Mouse (Mus musculus) lung, embryonic 15.5 days (tissue): ENCODE measurements around the gene Rrh. TPM values are rescaled to one million over a fixed set of nuclear protein-coding genes. Genes with fewer than 3 reads are reported as not detected.

Experiments used
- ATAC-seq: fragments of 200-750 bp; cut with Nextera tagmentation; 2 replicates; pipeline ENCODE4 v1.8.0; 2017; ENCODE audit warnings: moderate number of reproducible peaks, borderline replicate concordance; ENCODE audit not compliant: low FRiP score, low TSS enrichment; ENCODE audit errors: extremely low read depth
- H3K27ac ChIP-seq: fragments of 300-500 bp; sonication (generic); 2 replicates; pipeline ENCODE4 v1.5.1; 2015; ENCODE audit warnings: moderate library complexity, mild to moderate bottlenecking, inconsistent platforms
- H3K27me3 ChIP-seq: fragments of 300-500 bp; sonication (generic); 2 replicates; pipeline ENCODE4 v1.6.1; 2015; ENCODE audit warnings: inconsistent platforms
- H3K36me3 ChIP-seq: fragments of 300-500 bp; sonication (generic); 2 replicates; pipeline ENCODE4 v1.6.1; 2015; ENCODE audit warnings: inconsistent platforms
- H3K4me1 ChIP-seq: fragments of 300-500 bp; sonication (generic); 2 replicates; pipeline ENCODE4 v1.6.1; 2015; ENCODE audit warnings: inconsistent platforms
- H3K4me2 ChIP-seq: fragments of 300-500 bp; sonication (generic); 2 replicates; pipeline ENCODE4 v1.6.1; 2015; ENCODE audit warnings: inconsistent platforms, mild to moderate bottlenecking, moderate library complexity
- H3K4me3 ChIP-seq: fragments of 300-500 bp; sonication (generic); 2 replicates; pipeline ENCODE4 v1.5.1; 2015; ENCODE audit warnings: mild to moderate bottlenecking, inconsistent platforms
- H3K9ac ChIP-seq: fragments of 300-500 bp; sonication (generic); 2 replicates; pipeline ENCODE4 v1.6.1; 2015; ENCODE audit warnings: inconsistent platforms
- H3K9me3 ChIP-seq: fragments of 300-500 bp; sonication (generic); 2 replicates; pipeline ENCODE4 v1.6.1; 2016; ENCODE audit warnings: inconsistent platforms
- WGBS: fragments of 180-500 bp; shearing (Covaris S2); methylation state at CpG from one replicate; pipeline ENCODE4 v1.1.7; 2015; 5-methylcytosine and 5-hydroxymethylcytosine counted together
- polyA plus RNA-seq: library from polyadenylated mRNA; unstranded; fragments of >200 nt; fragmentation: Nextera tagmentation; extraction: Ambion mirVana; gene quantifications from 2 replicates; pipeline ENCODE4 v1.2.1, GENCODE M21; 2015

The Rrh gene
- 0.15 TPM in 1 of 2 replicates, not detected in the other for polyA plus RNA-seq

GRCm38 (mm10) chr3:129822206-129822775 lies at the start of gene Rrh:
Gene Rrh, minus strand, starts transcription at chr3:129822587.
- Histone ChIP-seq H3K9me3 (no peaks in the 10 kb centered on the region), H3K9ac (no peak within 1 kb of the TSS), H3K27ac (no peak within 1 kb of the TSS), H3K4me3 (no peak within 1 kb of the TSS), H3K36me3 (peaks cover 39% of the 10 kb centered on the region), H3K4me1 (no peaks in the 10 kb centered on the region), H3K27me3 (no peaks in the 10 kb centered on the region), H3K4me2 (no peak within 1 kb of the TSS)
- WGBS, result 91% methylated on average over 11 of the region's 11 CpGs
- ATAC-seq, result no peak

- Histone ChIP-seq H3K36me3 (no peaks in the 10 kb centered on the region), H3K4me2 (no peak overlapping the region), H3K9ac (no peak overlapping the region), H3K4me3 (no peak overlapping the region), H3K9me3 (no peaks in the 10 kb centered on the region), H3K27me3 (no peaks in the 10 kb centered on the region), H3K27ac (no peak overlapping the region), H3K4me1 (no peaks in the 10 kb centered on the region)
- no peak for ATAC-seq
- 45% methylated on average over 14 of the region's 14 CpGs for WGBS
Measured at GRCm38 (mm10) chr3:129863698-129864097, 41.3 kb upstream of the Rrh start.

DNA sequence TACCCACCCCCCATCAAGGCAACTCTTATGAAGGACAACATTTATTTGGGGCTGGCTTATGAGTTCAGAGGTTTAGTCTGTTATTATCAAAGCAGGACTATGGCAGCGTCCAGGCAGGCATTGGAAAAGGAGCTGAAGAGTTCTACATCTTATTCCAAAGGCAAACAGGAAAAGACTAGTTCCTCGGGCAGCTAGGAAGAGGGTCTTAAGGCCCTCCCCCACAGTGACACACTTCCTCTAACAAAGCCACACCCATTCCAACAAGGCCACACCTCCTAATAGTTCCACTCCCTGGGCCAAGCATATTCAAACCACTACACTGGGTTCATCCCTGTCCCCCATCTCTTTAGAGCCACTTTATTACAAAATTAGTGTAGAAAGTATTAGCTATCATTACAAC lies 40.2 kb upstream of the Rrh start:
- no peak overlapping the region for H3K4me3 ChIP-seq
- H3K27me3 ChIP-seq, result no peaks in the 10 kb centered on the region
- H3K4me1 ChIP-seq, result no peaks in the 10 kb centered on the region
- H3K36me3 ChIP-seq, result no peaks in the 10 kb centered on the region
- no peak overlapping the region for H3K4me2 ChIP-seq
- no peak overlapping the region for H3K27ac ChIP-seq
- WGBS, result 63% methylated on average over 2 of the region's 2 CpGs
- ATAC-seq, result no peak
- H3K9me3 ChIP-seq, result no peaks in the 10 kb centered on the region
- no peak overlapping the region for H3K9ac ChIP-seq

DNA sequence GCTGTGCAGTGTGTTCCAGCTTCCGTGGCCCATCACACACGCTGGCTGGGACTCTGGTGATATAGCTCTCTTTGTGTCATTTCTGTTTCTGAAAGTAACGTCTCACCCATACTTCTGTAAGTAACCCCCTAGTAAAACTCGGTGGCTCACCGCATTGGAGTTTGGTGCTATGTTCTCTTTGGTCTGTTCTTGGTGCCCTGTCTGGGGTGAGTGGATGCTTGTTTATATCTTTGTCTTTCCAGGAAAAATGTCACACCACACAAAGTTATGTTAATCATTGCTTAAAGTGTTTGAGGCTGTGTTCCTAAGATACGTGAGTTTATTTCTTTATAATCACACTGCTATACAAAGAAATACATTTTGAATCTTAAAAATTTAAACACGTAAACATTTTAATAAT lies 24.5 kb upstream of the Rrh start:
- WGBS, result 75% methylated on average over 7 of the region's 7 CpGs

DNA sequence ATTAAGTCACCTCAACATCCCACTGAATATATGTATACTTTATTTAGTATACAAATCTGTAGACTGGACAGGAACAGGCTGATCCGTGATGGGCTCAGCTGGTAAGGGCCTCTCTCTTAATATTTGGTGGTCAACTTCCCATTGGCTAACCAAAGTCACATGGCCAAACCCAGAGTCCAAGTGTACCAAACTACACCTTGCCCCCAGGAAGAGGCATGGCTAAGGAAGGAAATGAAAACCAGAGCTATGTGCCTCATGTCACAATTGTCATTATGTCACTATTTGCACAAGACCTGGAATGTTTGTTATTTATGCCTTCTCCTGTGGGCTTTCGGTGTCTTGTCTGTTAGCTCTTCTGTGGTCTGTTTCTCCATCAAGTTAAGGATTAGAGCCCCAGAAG lies 23.5 kb upstream of the Rrh start:
- no peaks in the 10 kb centered on the region for H3K36me3 ChIP-seq
- no peaks in the 10 kb centered on the region for H3K27me3 ChIP-seq
- 63% methylated on average over 2 of the region's 2 CpGs for WGBS
- H3K4me3 ChIP-seq, result no peak overlapping the region
- no peak overlapping the region for H3K27ac ChIP-seq
- H3K4me2 ChIP-seq, result no peak overlapping the region
- no peaks in the 10 kb centered on the region for H3K9me3 ChIP-seq
- no peak overlapping the region for H3K9ac ChIP-seq
- no peak for ATAC-seq
- H3K4me1 ChIP-seq, result no peaks in the 10 kb centered on the region

More for the DNA sequence above, 24.5 kb upstream of the Rrh start:
- H3K27ac ChIP-seq, result no peak overlapping the region
- no peak for ATAC-seq
- no peaks in the 10 kb centered on the region for H3K27me3 ChIP-seq
- no peak overlapping the region for H3K4me3 ChIP-seq
- no peaks in the 10 kb centered on the region for H3K9me3 ChIP-seq
- H3K9ac ChIP-seq, result no peak overlapping the region
- no peaks in the 10 kb centered on the region for H3K36me3 ChIP-seq
- no peak overlapping the region for H3K4me2 ChIP-seq
- no peaks in the 10 kb centered on the region for H3K4me1 ChIP-seq

GRCm38 (mm10) chr3:129838017-129838416 lies 15.6 kb upstream of the Rrh start:
- ATAC-seq, result no peak
- Histone ChIP-seq H3K4me2 (no peak overlapping the region), H3K27ac (no peak overlapping the region), H3K4me1 (no peaks in the 10 kb centered on the region; the same call in 1 of the 2 replicates), H3K4me3 (no peak overlapping the region), H3K36me3 (no peaks in the 10 kb centered on the region), H3K9me3 (no peaks in the 10 kb centered on the region), H3K9ac (no peak overlapping the region), H3K27me3 (no peaks in the 10 kb centered on the region)
- 42% methylated on average over 7 of the region's 7 CpGs for WGBS

GRCm38 (mm10) chr3:129836965-129837364 lies 14.6 kb upstream of the Rrh start:
- Histone ChIP-seq H3K27me3 (no peaks in the 10 kb centered on the region), H3K9me3 (no peaks in the 10 kb centered on the region), H3K36me3 (no peaks in the 10 kb centered on the region), H3K9ac (no peak overlapping the region), H3K4me1 (no peaks in the 10 kb centered on the region; the same call in 1 of the 2 replicates), H3K4me3 (no peak overlapping the region), H3K27ac (no peak overlapping the region), H3K4me2 (peak overlapping the region; percentile 45)
- no peak for ATAC-seq
- 64% methylated on average over 6 of the region's 6 CpGs for WGBS

DNA sequence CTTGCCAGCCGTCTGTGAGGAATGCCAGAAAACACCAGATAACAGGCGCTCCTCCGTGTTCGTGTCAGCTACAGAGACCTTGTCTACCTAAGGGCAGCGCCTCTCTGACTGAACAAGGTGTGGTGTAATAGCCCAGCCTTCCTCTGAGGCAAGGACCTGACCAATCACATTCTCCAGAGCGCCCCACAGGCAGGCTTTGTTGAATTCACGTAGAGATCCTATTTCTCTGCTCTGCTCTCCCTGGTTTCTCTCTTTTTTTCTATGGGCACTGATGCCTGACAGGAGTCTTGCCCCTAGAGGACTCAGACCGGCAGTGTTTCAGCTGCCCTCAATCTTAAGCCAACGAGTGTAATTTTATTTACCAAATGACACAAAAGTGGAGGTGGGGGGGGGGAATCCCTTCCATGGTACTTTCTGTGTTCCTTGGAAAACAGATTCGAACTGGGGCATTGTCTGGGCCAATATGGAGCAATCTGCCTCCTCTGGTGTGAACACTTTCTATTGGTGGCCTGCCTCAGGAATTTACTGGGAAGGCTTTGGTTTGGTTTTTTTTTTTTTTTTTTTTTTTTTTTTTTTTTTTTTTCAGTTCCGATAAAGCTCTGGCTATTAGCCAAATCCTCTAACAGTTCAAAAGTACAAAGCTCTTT lies 13.8 kb upstream of the Rrh start:
- Histone ChIP-seq H3K4me2 (peak overlapping the region; percentile 45), H3K27me3 (no peaks in the 10 kb centered on the region), H3K4me3 (peak overlapping the region; percentile 15), H3K4me1 (peaks cover 3% of the 10 kb centered on the region; the same call in 1 of the 2 replicates), H3K36me3 (no peaks in the 10 kb centered on the region), H3K9me3 (no peaks in the 10 kb centered on the region), H3K27ac (peak overlapping the region; percentile 60), H3K9ac (no peak overlapping the region)
- 10% methylated on average over 11 of the region's 11 CpGs for WGBS
- peak; percentile 50; the same call in 1 of the 2 replicates for ATAC-seq

DNA sequence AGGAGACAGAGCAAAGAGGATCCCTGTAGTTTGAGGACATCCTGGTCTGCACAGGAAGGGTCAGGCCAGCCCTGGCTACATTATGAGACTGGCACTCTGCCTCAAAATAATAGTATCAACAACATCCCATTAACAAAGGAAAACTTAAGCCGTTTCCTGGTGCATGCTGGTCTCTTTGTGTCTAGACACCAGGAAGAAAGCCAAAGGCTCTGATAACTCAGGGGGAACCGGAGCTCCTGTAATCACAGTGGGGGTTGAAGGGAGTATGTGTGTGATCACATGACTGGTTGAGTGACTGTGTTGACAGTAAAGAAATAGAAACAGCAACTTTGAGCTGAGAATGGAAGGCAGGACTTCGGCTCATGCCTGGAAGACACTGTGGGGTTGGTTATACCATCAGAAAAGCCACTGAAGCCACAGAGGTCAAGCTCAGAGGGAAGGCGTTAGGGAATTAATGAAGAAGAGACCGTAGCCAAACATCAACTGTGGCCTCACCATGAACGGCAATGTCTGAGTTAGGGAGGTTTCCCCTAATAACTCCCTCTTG lies 13.1 kb upstream of the Rrh start, which contains the start of gene Cfi:
Gene Cfi, plus strand, starts transcription at position 497 of the 547 bp plus-strand sequence.
- H3K36me3 ChIP-seq, result no peaks in the 10 kb centered on the region
- no peak for ATAC-seq
- no peaks in the 10 kb centered on the region for H3K9me3 ChIP-seq
- H3K27ac ChIP-seq, result peak within 1 kb of the TSS; percentile 60
- H3K27me3 ChIP-seq, result no peaks in the 10 kb centered on the region
- H3K4me1 ChIP-seq, result peaks cover 3% of the 10 kb centered on the region; the same call in 1 of the 2 replicates
- H3K4me3 ChIP-seq, result peak within 1 kb of the TSS; percentile 15
- peak within 1 kb of the TSS; percentile 45 for H3K4me2 ChIP-seq
- 49% methylated on average over 6 of the region's 6 CpGs for WGBS
- no peak within 1 kb of the TSS for H3K9ac ChIP-seq

DNA sequence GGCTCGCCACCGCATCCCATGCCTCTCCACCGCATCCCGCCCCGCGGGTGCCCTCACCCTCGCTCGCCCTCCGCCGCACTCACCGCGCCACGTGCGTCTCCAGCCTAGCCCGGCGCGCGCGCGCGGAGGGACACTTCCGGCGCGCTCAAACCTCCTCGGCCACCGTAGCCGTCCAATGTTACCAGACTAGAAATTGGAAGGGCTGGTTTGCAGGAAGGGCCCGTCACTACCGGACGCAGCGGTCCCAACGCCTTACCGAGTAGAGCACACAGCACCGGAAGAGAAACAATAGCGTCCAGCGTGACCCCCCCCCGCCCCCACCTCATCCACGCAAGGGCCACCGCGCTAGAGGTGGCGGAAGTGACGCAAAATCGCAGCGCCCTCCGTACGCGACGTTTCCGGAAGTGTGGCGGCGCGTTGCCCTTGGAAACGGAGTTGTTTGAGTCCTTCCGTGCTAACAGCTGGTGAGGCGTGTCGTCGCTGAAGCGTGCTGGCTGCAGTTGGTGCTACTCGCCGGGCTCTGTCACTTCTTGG lies 8.7 kb upstream of the Rrh start, which contains the start of gene Gar1:
Gene Gar1, minus strand, starts transcription at position 362 of the 534 bp plus-strand sequence.
- peak within 1 kb of the TSS; percentile 69 for H3K4me2 ChIP-seq
- H3K36me3 ChIP-seq, result peaks cover 25% of the 10 kb centered on the region
- under 1% methylated on average over 60 of the region's 60 CpGs for WGBS
- H3K27me3 ChIP-seq, result no peaks in the 10 kb centered on the region
- peak within 1 kb of the TSS; percentile 90 for H3K27ac ChIP-seq
- H3K9ac ChIP-seq, result peak within 1 kb of the TSS; percentile 86
- H3K9me3 ChIP-seq, result no peaks in the 10 kb centered on the region
- peaks cover 18% of the 10 kb centered on the region for H3K4me1 ChIP-seq
- ATAC-seq, result peak; percentile 93
- peak within 1 kb of the TSS; percentile 99 for H3K4me3 ChIP-seq

DNA sequence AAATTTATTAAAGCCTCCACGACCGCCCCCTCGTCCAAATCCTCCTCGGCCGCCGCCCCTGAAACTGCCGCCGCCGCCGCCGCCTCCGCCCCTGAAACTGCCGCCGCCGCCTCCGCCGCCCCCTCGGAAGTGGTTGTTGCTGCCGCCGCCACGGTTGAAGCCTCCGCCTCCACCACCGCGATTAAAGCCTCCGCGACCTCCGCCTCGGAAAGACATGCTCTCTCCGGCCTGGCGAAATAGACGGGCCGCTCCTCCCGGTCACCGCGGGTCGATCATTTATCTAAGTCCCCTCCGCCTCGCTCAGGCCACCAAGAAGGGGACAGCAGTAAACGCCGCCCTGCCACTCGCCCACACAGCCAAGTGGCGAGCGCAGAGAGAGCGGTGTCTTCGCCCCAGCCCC lies 8.2 kb upstream of the Rrh start:
- H3K27ac ChIP-seq, result peak overlapping the region; percentile 90
- peak overlapping the region; percentile 99 for H3K4me3 ChIP-seq
- peak overlapping the region; percentile 86 for H3K9ac ChIP-seq
- ATAC-seq, result peak; percentile 1; the same call in 1 of the 2 replicates
- no peaks in the 10 kb centered on the region for H3K27me3 ChIP-seq
- H3K4me1 ChIP-seq, result peaks cover 18% of the 10 kb centered on the region
- H3K36me3 ChIP-seq, result peaks cover 29% of the 10 kb centered on the region
- WGBS, result under 1% methylated on average over 41 of the region's 45 CpGs
- H3K4me2 ChIP-seq, result peak overlapping the region; percentile 66
- H3K9me3 ChIP-seq, result no peaks in the 10 kb centered on the region

GRCm38 (mm10) chr3:129827691-129828090 lies 5.3 kb upstream of the Rrh start:
- no peaks in the 10 kb centered on the region for H3K9me3 ChIP-seq
- no peak for ATAC-seq
- WGBS, result 93% methylated on average over 5 of the region's 5 CpGs

More at GRCm38 (mm10) chr3:129827691-129828090, 5.3 kb upstream of the Rrh start:
- Histone ChIP-seq H3K4me2 (no peak overlapping the region), H3K27me3 (no peaks in the 10 kb centered on the region), H3K36me3 (peaks cover 55% of the 10 kb centered on the region), H3K4me3 (no peak overlapping the region), H3K4me1 (peaks cover 18% of the 10 kb centered on the region), H3K27ac (no peak overlapping the region), H3K9ac (no peak overlapping the region)
